Mouse (Mus musculus) spleen, adult 2 months (tissue): ENCODE data around the gene Prok2.

Experiments
- CTCF ChIP-seq: fragments of 200-500 bp; IDR thresholded peaks from 2 replicates; pipeline ENCODE4 v1.5.1; 2011; ENCODE audit warnings: mild to moderate bottlenecking, inconsistent platforms; ENCODE audit not compliant: insufficient read depth, insufficient read length, insufficient replicate concordance; ENCODE audit errors: extremely low read depth
- POLR2A ChIP-seq: fragments of 200-500 bp; IDR thresholded peaks from 2 replicates; pipeline ENCODE4 v1.6.1; 2011; ENCODE audit warnings: low read depth, low read length, inconsistent platforms

- no peak for TF ChIP-seq CTCF
- no peak for TF ChIP-seq POLR2A
Observed at GRCm38 (mm10) chr6:99674482-99674881, 51.7 kb downstream of the Prok2 start.
